Mouse (Mus musculus) intestine, postnatal 0 days (tissue): ENCODE results near the gene Sox2. TPM values are rescaled to one million over a fixed set of nuclear protein-coding genes. Genes with fewer than 3 reads are reported as not detected.

Experiments used
- ATAC-seq: fragments of 200-750 bp; cut with Nextera tagmentation; 2 replicates; pipeline ENCODE4 v1.8.0; 2017; ENCODE audit warnings: mild to moderate bottlenecking, moderate TSS enrichment, moderate library complexity
- H3K27ac ChIP-seq: fragments of 300-500 bp; sonication (generic); 2 replicates; pipeline ENCODE4 v1.5.1; 2014; ENCODE audit warnings: mild to moderate bottlenecking, low read depth, low read length, moderate library complexity
- H3K27me3 ChIP-seq: fragments of 300-500 bp; sonication (generic); replicated peaks from 2 replicates; pipeline ENCODE4 v1.6.1; 2014; ENCODE audit warnings: low read length, mixed read lengths; ENCODE audit not compliant: control insufficient read depth, insufficient read depth
- H3K36me3 ChIP-seq: fragments of 300-500 bp; sonication (generic); 2 replicates; pipeline ENCODE4 v1.6.1; 2014; ENCODE audit warnings: mild to moderate bottlenecking, moderate library complexity; ENCODE audit not compliant: control insufficient read depth, insufficient read depth
- H3K4me1 ChIP-seq: fragments of 300-500 bp; sonication (generic); replicated peaks from 2 replicates; pipeline ENCODE4 v1.6.1; 2014; ENCODE audit warnings: antibody characterized with exemption, low read length, mixed read lengths; ENCODE audit not compliant: control insufficient read depth, insufficient read depth
- H3K4me2 ChIP-seq: fragments of 300-500 bp; sonication (generic); replicated peaks from 2 replicates; pipeline ENCODE4 v1.6.1; 2014; ENCODE audit warnings: low read depth, mild to moderate bottlenecking, moderate library complexity
- H3K4me3 ChIP-seq: fragments of 300-500 bp; sonication (generic); 2 replicates; pipeline ENCODE4 v1.5.1; 2014; ENCODE audit warnings: low read depth, low read length
- H3K9ac ChIP-seq: fragments of 300-500 bp; sonication (generic); 2 replicates; pipeline ENCODE4 v1.6.1; 2014; ENCODE audit warnings: mild to moderate bottlenecking, low read depth, low read length
- H3K9me3 ChIP-seq: fragments of 300-500 bp; sonication (generic); 2 replicates; pipeline ENCODE4 v1.6.1; 2016; ENCODE audit warnings: mixed run types; ENCODE audit not compliant: control insufficient read depth
- CTCF ChIP-seq: sonication (generic); IDR thresholded peaks from 2 replicates; pipeline ENCODE4 v1.5.1; 2016; ENCODE audit warnings: low read depth, mild to moderate bottlenecking, control low read depth, antibody characterized with exemption, moderate library complexity
- WGBS: fragments of 180-500 bp; shearing (Covaris S2); extraction: QIAGEN DNeasy Blood & Tissue Kit; methylation state at CpG from one replicate; pipeline ENCODE4 v1.1.7; 2014; 5-methylcytosine and 5-hydroxymethylcytosine counted together
- polyA plus RNA-seq: library from polyadenylated mRNA; unstranded; fragments of >200 nt; fragmentation: Nextera tagmentation; extraction: Ambion mirVana; gene quantifications from 2 replicates; pipeline ENCODE4 v1.2.1, GENCODE M21; 2015

The Sox2 gene
- 0.25 and 0.33 TPM in 2 replicates for polyA plus RNA-seq

DNA sequence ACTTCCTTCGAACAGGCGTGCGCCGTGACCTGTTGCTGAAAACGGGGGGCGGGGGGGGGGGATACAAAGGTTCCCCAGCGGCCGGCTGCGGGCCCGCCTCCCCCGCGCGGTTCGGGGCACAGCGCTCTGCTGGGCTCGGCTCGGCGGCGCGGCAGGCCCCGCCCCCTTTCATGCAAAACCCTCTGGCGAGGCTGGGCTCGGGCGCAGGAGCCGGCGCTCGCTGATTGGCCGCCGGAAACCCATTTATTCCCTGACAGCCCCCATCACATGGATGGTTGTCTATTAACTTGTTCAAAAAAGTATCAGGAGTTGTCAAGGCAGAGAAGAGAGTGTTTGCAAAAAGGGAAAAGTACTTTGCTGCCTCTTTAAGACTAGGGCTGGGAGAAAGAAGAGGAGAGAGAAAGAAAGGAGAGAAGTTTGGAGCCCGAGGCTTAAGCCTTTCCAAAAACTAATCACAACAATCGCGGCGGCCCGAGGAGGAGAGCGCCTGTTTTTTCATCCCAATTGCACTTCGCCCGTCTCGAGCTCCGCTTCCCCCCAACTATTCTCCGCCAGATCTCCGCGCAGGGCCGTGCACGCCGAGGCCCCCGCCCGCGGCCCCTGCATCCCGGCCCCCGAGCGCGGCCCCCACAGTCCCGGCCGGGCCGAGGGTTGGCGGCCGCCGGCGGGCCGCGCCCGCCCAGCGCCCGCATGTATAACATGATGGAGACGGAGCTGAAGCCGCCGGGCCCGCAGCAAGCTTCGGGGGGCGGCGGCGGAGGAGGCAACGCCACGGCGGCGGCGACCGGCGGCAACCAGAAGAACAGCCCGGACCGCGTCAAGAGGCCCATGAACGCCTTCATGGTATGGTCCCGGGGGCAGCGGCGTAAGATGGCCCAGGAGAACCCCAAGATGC lies at the start of gene Sox2:
TSS of gene Sox2 (plus strand) at position 680 of the 895 bp plus-strand sequence.
- WGBS: under 1% methylated on average over 86 of the region's 86 CpGs
- Histone ChIP-seq H3K27ac (no peak within 1 kb of the TSS), H3K27me3 (peaks cover 95% of the 10 kb centered on the region), H3K9ac (no peak within 1 kb of the TSS), H3K4me2 (peak within 1 kb of the TSS; percentile 65), H3K4me1 (no peaks in the 10 kb centered on the region), H3K4me3 (peak within 1 kb of the TSS; percentile 40), H3K9me3 (no peaks in the 10 kb centered on the region), H3K36me3 (no peaks in the 10 kb centered on the region)
- ATAC-seq: peak; percentile 47; the same call in 1 of the 2 replicates
- TF ChIP-seq CTCF: no peak

DNA sequence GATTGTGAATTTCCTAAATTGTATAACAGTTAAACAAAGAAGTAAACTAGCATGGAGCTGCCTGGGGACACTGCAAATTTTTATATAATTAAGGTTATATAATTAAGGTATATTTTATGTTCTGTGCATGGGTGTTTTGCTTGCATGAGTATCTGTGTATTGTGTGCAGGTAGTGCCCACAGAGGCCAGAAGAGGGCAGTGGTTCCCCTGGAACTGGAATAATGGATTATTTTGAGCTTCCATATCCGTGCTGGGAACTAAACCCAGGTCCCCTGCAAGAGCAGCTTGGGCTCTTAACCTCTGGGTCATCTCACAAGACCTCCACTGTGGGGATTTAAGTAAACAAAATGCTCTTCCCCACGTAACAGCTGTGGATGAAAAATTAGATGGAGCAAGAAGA lies 49.1 kb upstream of the Sox2 start:
- no peaks in the 10 kb centered on the region for H3K4me1 ChIP-seq
- H3K4me2 ChIP-seq: no peak overlapping the region
- H3K27ac ChIP-seq: no peak overlapping the region
- no peaks in the 10 kb centered on the region for H3K9me3 ChIP-seq
- H3K27me3 ChIP-seq: no peaks in the 10 kb centered on the region
- no peak overlapping the region for H3K9ac ChIP-seq
- 69% methylated on average over 2 of the region's 2 CpGs for WGBS
- no peak for ATAC-seq
- H3K36me3 ChIP-seq: no peaks in the 10 kb centered on the region
- no peak for TF ChIP-seq CTCF
- H3K4me3 ChIP-seq: no peak overlapping the region

DNA sequence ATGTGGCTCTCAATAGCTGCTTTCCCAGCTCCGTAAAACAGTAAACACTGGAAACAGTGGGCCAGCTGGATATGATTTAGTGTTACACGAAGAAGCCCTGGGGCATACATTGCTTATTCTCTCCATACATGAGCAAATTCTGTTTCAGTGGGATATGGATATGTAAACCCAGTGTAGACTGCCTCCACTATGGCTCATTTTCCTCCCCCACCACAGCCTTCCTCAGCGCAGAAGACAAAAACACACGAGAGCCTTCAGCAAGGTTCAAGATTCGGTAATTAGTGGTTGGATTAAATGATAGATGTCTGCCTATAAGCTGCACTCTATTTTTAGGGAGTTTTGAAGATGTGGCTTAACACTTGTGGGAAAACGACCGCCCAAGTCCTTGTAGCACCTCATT lies 36.1 kb upstream of the Sox2 start:
- Histone ChIP-seq H3K4me1 (no peaks in the 10 kb centered on the region), H3K9me3 (no peaks in the 10 kb centered on the region), H3K9ac (no peak overlapping the region), H3K27me3 (no peaks in the 10 kb centered on the region), H3K36me3 (no peaks in the 10 kb centered on the region), H3K27ac (no peak overlapping the region), H3K4me2 (no peak overlapping the region), H3K4me3 (no peak overlapping the region)
- 82% methylated on average over 7 of the region's 7 CpGs for WGBS
- no peak for ATAC-seq
- TF ChIP-seq CTCF: no peak

- H3K9me3 ChIP-seq: no peaks in the 10 kb centered on the region
These were observed 34.7 kb upstream of the Sox2 start for GRCm38 (mm10) chr3:34615526-34615925.

GRCm38 (mm10) chr3:34618934-34619333 lies 31.3 kb upstream of the Sox2 start:
- no peak overlapping the region for H3K4me3 ChIP-seq
- no peaks in the 10 kb centered on the region for H3K4me1 ChIP-seq
- no peak overlapping the region for H3K9ac ChIP-seq
- WGBS: 71% methylated on average over 7 of the region's 7 CpGs
- no peaks in the 10 kb centered on the region for H3K27me3 ChIP-seq
- ATAC-seq: no peak
- H3K4me2 ChIP-seq: no peak overlapping the region
- no peaks in the 10 kb centered on the region for H3K9me3 ChIP-seq
- no peak overlapping the region for H3K27ac ChIP-seq
- H3K36me3 ChIP-seq: no peaks in the 10 kb centered on the region
- TF ChIP-seq CTCF: no peak

More at GRCm38 (mm10) chr3:34615526-34615925, 34.7 kb upstream of the Sox2 start:
- TF ChIP-seq CTCF: no peak
- 65% methylated on average over 15 of the region's 15 CpGs for WGBS
- H3K4me1 ChIP-seq: no peaks in the 10 kb centered on the region
- no peak overlapping the region for H3K27ac ChIP-seq
- H3K27me3 ChIP-seq: no peaks in the 10 kb centered on the region
- no peaks in the 10 kb centered on the region for H3K36me3 ChIP-seq
- ATAC-seq: no peak
- H3K9ac ChIP-seq: no peak overlapping the region
- no peak overlapping the region for H3K4me3 ChIP-seq
- H3K4me2 ChIP-seq: no peak overlapping the region

GRCm38 (mm10) chr3:34620121-34620520 lies 30.1 kb upstream of the Sox2 start:
- H3K9me3 ChIP-seq: no peaks in the 10 kb centered on the region
- ATAC-seq: no peak
- H3K27ac ChIP-seq: no peak overlapping the region
- no peak for TF ChIP-seq CTCF
- H3K27me3 ChIP-seq: no peaks in the 10 kb centered on the region
- no peaks in the 10 kb centered on the region for H3K4me1 ChIP-seq
- H3K4me3 ChIP-seq: no peak overlapping the region
- no peak overlapping the region for H3K9ac ChIP-seq
- no peaks in the 10 kb centered on the region for H3K36me3 ChIP-seq
- no peak overlapping the region for H3K4me2 ChIP-seq
- WGBS: 66% methylated on average over 4 of the region's 4 CpGs
